Mouse (Mus musculus): ENCODE results near the gene Fgf9. TPM values are rescaled to one million over a fixed set of nuclear protein-coding genes. Genes with fewer than 3 reads are reported as not detected.
A peak's percentile ranks its signal among the peaks of the same experiment; 100 is the strongest.

The Fgf9 gene
- polyA plus RNA-seq, 1 experiment from 2014 or later, result 10.5 TPM

DNA sequence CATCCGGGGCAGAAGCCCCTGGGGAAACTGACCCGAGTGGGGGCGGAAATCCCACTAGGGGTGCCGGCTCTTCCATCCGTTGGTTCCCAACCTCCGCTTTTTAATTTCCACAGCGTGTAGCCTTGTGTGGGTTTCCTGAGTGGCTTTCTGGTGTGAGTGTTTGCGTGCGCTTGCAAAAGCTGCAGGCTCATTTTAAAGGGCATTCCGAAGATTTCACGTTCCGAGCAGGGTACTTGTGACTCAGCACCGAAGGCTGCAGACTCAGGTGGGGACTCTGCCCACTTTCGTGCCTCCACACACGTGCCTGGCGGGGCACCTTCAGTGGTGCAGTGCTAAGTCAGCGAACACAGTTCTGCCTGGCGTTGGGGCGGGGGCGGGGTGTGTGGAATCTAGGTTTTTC lies 3.6 kb downstream of the Fgf9 start:
- Histone ChIP-seq H3K27ac (no peak overlapping the region), H3K36me3 (no peaks in the 10 kb centered on the region), H3K27me3 (peaks cover 77% of the 10 kb centered on the region), H3K4me1 (peaks cover 39% of the 10 kb centered on the region), H3K4me2 (replicated peaks) (peak overlapping the region; percentile 93), H3K4me3 (peak overlapping the region; percentile 49), H3K9me3 (no peaks in the 10 kb centered on the region), H3K9ac (peak overlapping the region; percentile 6; the same call in 1 of the 2 replicates)
- no peak for ATAC-seq (ENCODE audit: insufficient number of reproducible peaks, insufficient read depth, low FRiP score, low TSS enrichment)
- under 1% methylated on average over 20 of the region's 20 CpGs for WGBS

DNA sequence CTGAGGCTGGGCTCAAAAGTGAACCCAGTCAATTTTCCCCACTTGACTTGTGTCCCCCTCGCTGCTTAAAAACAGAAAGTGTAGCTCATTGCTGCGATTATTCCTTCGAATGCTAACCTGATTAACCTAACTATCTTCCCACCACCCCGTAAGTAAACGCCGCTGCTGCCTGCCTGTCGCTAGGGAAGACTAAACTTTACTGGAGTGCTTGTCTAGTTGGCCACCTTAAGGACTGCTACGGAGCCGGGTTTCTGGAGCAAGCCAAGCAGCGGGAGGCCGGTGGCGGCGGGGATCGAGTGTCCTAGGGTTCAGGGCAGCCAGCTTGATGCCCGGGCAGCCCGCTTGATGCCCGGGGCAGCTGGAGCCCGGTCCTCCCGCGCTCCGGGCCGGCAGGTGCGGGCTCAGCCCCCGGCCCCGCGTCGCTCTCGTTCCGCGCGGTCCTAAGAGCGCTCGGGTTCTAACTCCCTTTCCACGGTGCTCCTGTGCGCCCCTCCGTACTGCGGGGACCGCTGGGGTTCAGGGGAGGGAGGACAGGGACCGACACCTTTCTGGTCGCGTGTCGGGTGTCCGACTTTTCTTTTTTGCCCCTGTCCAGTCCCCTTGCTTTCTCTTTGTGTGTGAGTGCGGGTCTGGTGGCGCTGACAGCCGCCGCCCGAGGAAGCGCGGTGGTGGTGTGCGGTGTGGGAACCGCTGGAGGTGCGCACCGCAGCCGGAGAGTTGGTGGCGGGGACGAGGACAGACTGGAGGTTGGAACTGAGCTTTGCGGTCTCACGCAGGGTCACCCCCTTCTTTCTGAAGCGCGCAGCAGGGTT lies 4.5 kb downstream of the Fgf9 start:
- under 1% methylated on average over 60 of the region's 61 CpGs for WGBS

DNA sequence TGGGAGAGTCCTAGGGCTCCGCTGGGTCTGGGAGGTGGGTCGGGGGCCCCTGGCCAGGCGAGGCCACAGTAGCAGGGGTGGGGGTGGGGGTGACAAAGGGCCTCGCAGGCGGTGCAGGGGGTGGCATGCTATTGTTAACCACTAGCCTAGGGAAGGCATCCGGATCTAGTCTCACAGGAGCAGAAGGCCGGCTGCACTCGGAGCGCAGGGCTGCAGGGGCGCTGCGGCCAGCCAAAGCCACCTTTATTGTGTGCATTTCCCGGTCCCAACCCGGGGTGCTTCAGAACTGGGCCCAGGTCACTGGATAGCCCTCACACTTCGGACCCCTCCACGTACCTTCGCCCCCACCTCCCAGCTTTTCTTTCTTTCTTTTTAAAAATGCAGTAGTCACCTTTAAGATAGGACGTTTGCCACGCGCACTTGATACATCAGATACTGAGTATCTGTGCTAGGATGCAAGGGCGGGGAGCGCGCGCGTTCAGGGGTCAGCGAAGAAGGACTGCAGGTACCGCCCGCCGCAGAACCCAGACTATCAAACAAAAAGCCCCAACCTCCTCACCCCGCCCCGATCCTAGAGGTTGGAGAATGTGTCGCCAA lies 5.2 kb downstream of the Fgf9 start:
- no peaks in the 10 kb centered on the region for H3K36me3 ChIP-seq
- peak overlapping the region; percentile 93 for H3K4me2 ChIP-seq (replicated peaks)
- WGBS, result under 1% methylated on average over 29 of the region's 31 CpGs
- peak overlapping the region; percentile 52 for H3K9ac ChIP-seq
- peak overlapping the region; percentile 49 for H3K4me3 ChIP-seq
- H3K27me3 ChIP-seq, result peaks cover 68% of the 10 kb centered on the region
- H3K4me1 ChIP-seq, result peaks cover 32% of the 10 kb centered on the region
- no peaks in the 10 kb centered on the region for H3K9me3 ChIP-seq
- peak overlapping the region; percentile 30; the same call in 1 of the 2 replicates for H3K27ac ChIP-seq
- ATAC-seq (ENCODE audit: insufficient number of reproducible peaks, insufficient read depth, low FRiP score, low TSS enrichment), result 0 out of 2 replicates have a peak, but pooled peaks have one; percentile 1

More for the DNA sequence above, 4.5 kb downstream of the Fgf9 start:
- ATAC-seq (ENCODE audit: insufficient number of reproducible peaks, insufficient read depth, low FRiP score, low TSS enrichment), result no peak
- H3K9me3 ChIP-seq, result no peaks in the 10 kb centered on the region
- H3K4me1 ChIP-seq, result peaks cover 37% of the 10 kb centered on the region
- H3K4me2 ChIP-seq (replicated peaks), result peak overlapping the region; percentile 93
- peak overlapping the region; percentile 49 for H3K4me3 ChIP-seq
- H3K27me3 ChIP-seq, result peaks cover 70% of the 10 kb centered on the region
- H3K9ac ChIP-seq, result peak overlapping the region; percentile 52
- H3K36me3 ChIP-seq, result no peaks in the 10 kb centered on the region
- peak overlapping the region; percentile 30 for H3K27ac ChIP-seq

DNA sequence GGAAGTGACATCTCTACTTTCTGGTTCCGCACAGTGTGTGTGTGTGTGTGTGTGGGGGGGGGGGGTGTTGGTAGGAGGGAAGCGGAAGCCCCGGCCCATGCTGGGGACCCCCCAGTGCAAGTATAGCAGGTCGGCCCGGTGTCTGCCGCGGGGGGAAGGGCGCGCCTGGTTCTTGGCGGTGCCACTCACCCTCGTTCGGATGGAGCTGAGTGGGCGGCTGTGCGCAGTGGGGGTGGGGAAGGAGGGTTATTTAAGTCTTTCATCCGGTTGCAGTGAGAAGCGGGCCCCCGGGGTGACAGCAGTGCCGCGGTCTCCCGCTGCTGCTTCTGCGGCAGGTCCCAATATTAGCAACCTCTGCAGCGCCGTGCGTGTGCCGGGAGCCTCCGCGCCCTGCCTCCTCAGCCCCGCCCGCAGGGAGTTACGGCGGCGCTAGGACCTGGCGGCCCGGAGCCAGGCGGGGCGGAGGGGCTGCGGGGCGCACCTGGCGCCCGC lies 5.7 kb downstream of the Fgf9 start:
- Histone ChIP-seq H3K27ac (peak overlapping the region; percentile 30; the same call in 1 of the 2 replicates), H3K27me3 (peaks cover 67% of the 10 kb centered on the region), H3K9me3 (no peaks in the 10 kb centered on the region), H3K9ac (peak overlapping the region; percentile 52), H3K36me3 (no peaks in the 10 kb centered on the region), H3K4me2 (replicated peaks) (peak overlapping the region; percentile 93), H3K4me1 (peaks cover 27% of the 10 kb centered on the region), H3K4me3 (peak overlapping the region; percentile 49)
- peak; percentile 39; the same call in 1 of the 2 replicates for ATAC-seq (ENCODE audit: insufficient number of reproducible peaks, insufficient read depth, low FRiP score, low TSS enrichment)
- under 1% methylated on average over 31 of the region's 40 CpGs for whole genome bisulfite sequencing

DNA sequence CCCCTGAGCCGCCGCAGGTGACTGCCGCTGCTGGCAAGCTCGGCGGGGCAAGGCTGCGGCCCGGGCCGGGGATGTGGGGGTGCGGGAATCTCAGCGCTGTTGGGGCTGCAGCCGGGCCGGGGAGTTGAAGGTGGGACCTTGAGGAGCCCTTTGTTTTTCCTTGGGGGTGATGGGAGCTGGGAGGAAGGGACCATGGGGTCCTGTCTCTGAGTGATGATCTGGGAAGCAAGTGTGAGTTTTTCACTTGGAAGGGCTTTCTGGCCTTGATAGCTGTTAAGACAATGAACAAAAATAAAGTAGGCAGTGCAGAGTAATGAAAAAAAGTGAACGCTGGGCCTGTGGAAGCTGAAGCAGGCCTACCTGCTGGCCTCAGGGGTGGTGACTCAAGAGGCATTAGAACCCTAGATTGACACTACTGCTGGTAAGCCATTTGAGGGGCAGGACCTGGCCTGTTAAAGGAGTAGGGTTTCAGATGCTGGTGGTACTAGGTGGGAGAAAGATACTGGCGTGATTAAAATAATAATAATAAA lies 6.4 kb downstream of the Fgf9 start:
- H3K4me3 ChIP-seq, result peak overlapping the region; percentile 49
- H3K4me1 ChIP-seq, result peaks cover 22% of the 10 kb centered on the region; the same call in 1 of the 2 replicates
- no peaks in the 10 kb centered on the region for H3K9me3 ChIP-seq
- peak overlapping the region; percentile 52; the same call in 1 of the 2 replicates for H3K9ac ChIP-seq
- WGBS, result 6% methylated on average over 14 of the region's 14 CpGs
- 0 out of 2 replicates have a peak overlapping the region, but pooled peaks have one; percentile 30 for H3K27ac ChIP-seq
- peak overlapping the region; percentile 93 for H3K4me2 ChIP-seq (replicated peaks)
- no peaks in the 10 kb centered on the region for H3K36me3 ChIP-seq
- ATAC-seq (ENCODE audit: insufficient number of reproducible peaks, insufficient read depth, low FRiP score, low TSS enrichment), result no peak
- peaks cover 60% of the 10 kb centered on the region for H3K27me3 ChIP-seq

DNA sequence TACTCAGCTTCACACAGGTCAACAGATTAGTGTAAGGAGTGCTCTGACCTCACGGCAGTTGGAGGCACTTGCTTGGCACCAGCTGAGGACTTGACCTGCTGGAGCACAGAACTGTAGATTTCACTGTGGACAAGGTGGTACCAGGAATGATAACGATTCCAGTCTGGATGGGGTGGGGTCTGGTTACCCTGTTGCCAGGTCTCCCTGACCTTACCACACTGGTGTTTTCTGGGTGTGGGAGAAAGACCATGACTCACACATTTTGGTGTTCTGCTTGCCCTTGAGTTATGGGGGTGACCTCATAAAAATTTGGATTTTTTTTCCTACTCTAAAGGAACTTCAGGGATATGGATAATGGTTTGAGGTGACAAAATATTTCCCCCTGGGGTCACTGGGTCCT lies 9.1 kb downstream of the Fgf9 start:
- no peak overlapping the region for H3K9ac ChIP-seq
- no peaks in the 10 kb centered on the region for H3K9me3 ChIP-seq
- H3K4me1 ChIP-seq, result peaks cover 18% of the 10 kb centered on the region; the same call in 1 of the 2 replicates
- H3K4me3 ChIP-seq, result no peak overlapping the region
- H3K36me3 ChIP-seq, result no peaks in the 10 kb centered on the region
- no peak overlapping the region for H3K27ac ChIP-seq
- peaks cover 46% of the 10 kb centered on the region for H3K27me3 ChIP-seq
- no peak overlapping the region for H3K4me2 ChIP-seq (replicated peaks)
- no peak for ATAC-seq (ENCODE audit: insufficient number of reproducible peaks, insufficient read depth, low FRiP score, low TSS enrichment)
- 78% methylated on average over 2 of the region's 2 CpGs for WGBS

DNA sequence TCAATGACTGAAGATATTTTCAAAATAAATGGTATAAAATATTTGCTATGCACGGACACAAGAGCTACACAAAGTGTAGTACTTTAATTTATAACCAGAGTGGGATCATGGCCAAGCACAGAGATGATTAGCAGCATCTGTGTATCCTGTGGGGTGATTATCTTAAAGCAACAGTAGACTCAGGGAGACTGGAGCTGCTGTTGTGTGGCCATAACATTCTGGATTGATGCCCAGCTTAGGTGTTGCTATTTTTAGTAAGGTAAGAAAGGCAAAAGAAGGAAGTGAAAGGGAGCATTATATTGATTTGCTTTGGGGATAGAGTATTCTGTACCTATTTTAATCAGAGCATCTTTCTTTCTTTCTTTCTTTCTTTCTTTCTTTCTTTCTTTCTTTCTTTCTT lies 11.6 kb downstream of the Fgf9 start:
- no peak for ATAC-seq (ENCODE audit: insufficient number of reproducible peaks, insufficient read depth, low FRiP score, low TSS enrichment)

DNA sequence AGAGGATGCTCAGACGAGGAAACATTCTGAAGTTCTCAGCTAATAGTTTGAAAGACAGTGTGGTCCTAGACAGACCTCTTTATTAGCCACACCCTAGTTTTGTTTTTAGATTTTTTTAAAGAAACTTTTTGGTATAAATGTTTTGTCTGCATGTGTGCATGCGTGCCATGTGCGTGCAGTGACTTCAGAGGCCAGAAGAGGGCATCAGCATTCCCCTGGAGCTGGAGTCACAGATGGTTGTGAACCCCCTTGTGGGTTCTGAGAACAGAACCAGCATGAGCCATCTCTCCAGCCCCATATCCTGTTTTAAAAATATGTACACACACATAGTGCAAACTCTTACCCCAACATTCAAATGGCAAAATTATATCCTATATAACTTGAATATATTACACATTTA lies 13.9 kb downstream of the Fgf9 start:
- no peaks in the 10 kb centered on the region for H3K4me1 ChIP-seq
- no peak overlapping the region for H3K9ac ChIP-seq
- H3K27ac ChIP-seq, result no peak overlapping the region
- H3K9me3 ChIP-seq, result no peaks in the 10 kb centered on the region
- H3K4me3 ChIP-seq, result no peak overlapping the region
- no peak for ATAC-seq (ENCODE audit: insufficient number of reproducible peaks, insufficient read depth, low FRiP score, low TSS enrichment)
- no peak overlapping the region for H3K4me2 ChIP-seq (replicated peaks)
- no peaks in the 10 kb centered on the region for H3K36me3 ChIP-seq
- H3K27me3 ChIP-seq, result no peaks in the 10 kb centered on the region
- 95% methylated on average over 3 of the region's 3 CpGs for WGBS

More for the DNA sequence above, 11.6 kb downstream of the Fgf9 start:
- no peak overlapping the region for H3K9ac ChIP-seq
- H3K9me3 ChIP-seq, result no peaks in the 10 kb centered on the region
- WGBS, result 71% methylated on average over 1 of the region's 1 CpGs
- no peak overlapping the region for H3K4me2 ChIP-seq (replicated peaks)
- peaks cover 21% of the 10 kb centered on the region for H3K27me3 ChIP-seq
- no peak overlapping the region for H3K4me3 ChIP-seq
- H3K27ac ChIP-seq, result no peak overlapping the region
- H3K4me1 ChIP-seq, result no peaks in the 10 kb centered on the region
- no peaks in the 10 kb centered on the region for H3K36me3 ChIP-seq

DNA sequence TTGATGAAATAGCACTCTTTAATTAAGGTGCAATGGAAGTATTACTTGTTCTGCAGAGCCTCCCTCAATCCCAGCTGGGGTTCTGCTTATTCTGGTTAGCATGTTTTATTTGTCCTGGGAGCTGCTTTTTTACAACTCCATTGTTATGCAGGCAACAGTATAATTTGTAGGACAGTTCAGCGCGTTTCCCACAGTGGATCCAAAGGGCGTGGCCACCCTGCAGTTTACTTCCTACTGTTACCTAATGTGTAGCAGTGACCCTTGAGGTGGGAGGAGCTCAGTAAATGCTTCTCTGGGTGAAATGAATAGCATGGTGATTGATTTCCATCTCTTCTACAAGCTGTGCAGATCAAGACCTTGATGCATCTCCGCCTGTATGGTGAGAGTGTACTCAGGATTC lies 17.0 kb downstream of the Fgf9 start:
- ATAC-seq (ENCODE audit: insufficient number of reproducible peaks, insufficient read depth, low FRiP score, low TSS enrichment), result no peak
- H3K4me1 ChIP-seq, result no peaks in the 10 kb centered on the region
- WGBS, result 48% methylated on average over 4 of the region's 4 CpGs
- no peak overlapping the region for H3K9ac ChIP-seq
- no peaks in the 10 kb centered on the region for H3K27me3 ChIP-seq
- H3K4me2 ChIP-seq (replicated peaks), result no peak overlapping the region
- H3K9me3 ChIP-seq, result no peaks in the 10 kb centered on the region
- H3K27ac ChIP-seq, result no peak overlapping the region
- H3K4me3 ChIP-seq, result no peak overlapping the region
- H3K36me3 ChIP-seq, result no peaks in the 10 kb centered on the region

DNA sequence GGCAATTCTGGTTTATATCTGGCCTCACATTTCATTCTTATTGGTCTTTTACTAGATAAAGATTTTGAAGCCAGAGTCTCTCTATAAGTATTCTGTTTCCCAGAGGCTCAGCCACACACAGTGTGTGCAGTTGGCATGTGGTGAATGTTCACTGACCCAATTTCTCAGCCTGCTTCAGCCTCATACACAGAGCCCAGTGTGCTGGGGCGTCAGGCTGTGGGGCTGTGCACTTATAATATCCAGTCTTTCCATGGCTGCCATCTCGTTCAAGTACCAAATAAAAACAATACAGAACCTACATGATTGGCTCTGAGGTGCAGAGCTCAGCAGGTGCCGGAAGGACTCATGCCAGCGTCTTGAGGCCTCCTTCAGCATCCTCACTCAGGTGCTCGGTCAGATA lies 19.1 kb downstream of the Fgf9 start:
- Histone ChIP-seq H3K4me3 (no peak overlapping the region), H3K9me3 (no peaks in the 10 kb centered on the region), H3K4me2 (replicated peaks) (no peak overlapping the region), H3K4me1 (no peaks in the 10 kb centered on the region), H3K36me3 (no peaks in the 10 kb centered on the region), H3K27ac (no peak overlapping the region), H3K9ac (no peak overlapping the region), H3K27me3 (no peaks in the 10 kb centered on the region)
- WGBS, result 79% methylated on average over 5 of the region's 5 CpGs
- no peak for ATAC-seq (ENCODE audit: insufficient number of reproducible peaks, insufficient read depth, low FRiP score, low TSS enrichment)

DNA sequence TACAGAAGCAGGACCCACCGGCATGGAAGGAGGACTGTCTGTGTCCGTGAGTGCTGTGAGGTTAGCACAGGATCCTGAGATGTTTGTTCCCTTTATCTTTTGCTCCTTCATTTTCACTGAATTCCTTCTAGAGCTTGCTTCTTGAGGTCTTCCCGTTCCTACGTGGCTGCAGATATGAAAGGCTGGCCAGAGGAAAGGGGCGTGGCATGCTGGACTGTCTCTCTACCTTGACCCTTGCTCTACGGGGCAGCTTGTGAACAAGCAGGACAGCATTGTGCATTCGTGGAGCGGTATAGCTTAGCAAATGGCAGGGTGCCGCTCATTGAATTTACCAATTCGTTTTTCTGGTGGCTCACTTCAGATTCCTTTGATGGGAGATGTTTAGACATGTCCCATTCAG lies 21.0 kb downstream of the Fgf9 start:
- Histone ChIP-seq H3K36me3 (no peaks in the 10 kb centered on the region), H3K9ac (no peak overlapping the region), H3K9me3 (no peaks in the 10 kb centered on the region), H3K27me3 (no peaks in the 10 kb centered on the region), H3K4me1 (no peaks in the 10 kb centered on the region), H3K4me3 (no peak overlapping the region), H3K4me2 (replicated peaks) (no peak overlapping the region), H3K27ac (no peak overlapping the region)
- WGBS, result 78% methylated on average over 10 of the region's 10 CpGs
- ATAC-seq (ENCODE audit: insufficient number of reproducible peaks, insufficient read depth, low FRiP score, low TSS enrichment), result no peak
